Mouse (Mus musculus): ENCODE results near the gene Plcxd3.

Gene Plcxd3

DNA sequence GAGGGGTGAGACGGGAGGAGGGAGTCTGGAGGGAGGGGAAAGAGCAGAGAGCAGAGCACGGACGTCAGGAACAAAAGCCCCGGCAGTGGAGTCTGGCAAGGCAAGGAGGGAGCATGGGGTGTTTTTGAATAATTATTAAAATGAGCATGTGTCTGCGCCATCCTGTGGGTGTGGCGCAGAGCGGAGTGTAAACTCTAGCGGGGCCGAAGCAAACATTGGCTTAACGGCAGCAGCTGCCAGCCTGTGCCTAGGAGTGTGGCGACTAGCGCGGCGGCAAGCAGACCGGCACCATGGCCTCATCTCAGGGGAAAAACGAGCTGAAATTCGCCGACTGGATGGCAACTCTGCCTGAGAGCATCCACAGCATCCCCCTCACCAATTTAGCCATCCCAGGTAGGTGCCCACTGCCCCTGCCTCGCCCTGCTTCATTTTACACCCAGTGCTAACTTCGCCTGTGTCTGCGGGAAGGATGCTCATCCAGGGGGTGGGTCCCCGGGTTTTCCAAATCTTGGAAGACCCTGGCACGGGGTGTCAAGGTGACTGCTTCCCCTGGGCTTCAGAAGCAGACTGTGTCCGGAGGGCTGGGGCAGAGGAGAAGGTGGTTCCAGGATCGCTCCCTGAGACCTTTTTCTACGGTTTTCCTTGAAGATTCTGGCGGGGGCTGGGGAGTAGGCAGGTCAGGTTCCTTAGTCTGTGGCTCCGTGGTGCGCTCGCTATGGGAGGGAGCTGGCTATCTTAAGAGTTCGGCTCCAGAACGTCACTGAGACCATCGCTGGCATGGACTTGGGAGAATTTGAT lies at the start of gene Plcxd3:
Plcxd3 (plus strand) TSS at position 69 of the 798 bp plus-strand sequence.
- no peak for DNase-seq (ENCODE audit: low read depth)

DNA sequence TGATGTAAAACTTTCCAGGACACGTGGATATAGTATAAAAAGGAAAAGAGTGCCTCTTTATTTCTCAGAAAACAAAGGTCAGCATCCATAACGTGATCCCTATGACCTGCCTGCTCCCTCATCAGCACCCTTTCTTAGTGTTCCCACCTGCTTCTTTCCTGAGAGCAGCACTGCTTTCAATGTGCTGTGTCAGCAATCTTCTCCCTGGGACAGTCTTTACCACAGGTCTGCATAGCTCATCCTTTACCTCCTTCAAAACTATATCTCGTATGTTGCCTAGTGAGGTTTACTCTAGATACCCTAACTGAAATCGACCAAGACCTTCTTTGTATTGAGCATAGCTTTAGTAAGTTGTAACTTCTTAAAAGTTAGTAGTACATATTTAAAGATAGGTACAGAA lies 43.4 kb upstream of the Plcxd3 start:
- DNase-seq (ENCODE audit: low read depth), result no peak

DNA sequence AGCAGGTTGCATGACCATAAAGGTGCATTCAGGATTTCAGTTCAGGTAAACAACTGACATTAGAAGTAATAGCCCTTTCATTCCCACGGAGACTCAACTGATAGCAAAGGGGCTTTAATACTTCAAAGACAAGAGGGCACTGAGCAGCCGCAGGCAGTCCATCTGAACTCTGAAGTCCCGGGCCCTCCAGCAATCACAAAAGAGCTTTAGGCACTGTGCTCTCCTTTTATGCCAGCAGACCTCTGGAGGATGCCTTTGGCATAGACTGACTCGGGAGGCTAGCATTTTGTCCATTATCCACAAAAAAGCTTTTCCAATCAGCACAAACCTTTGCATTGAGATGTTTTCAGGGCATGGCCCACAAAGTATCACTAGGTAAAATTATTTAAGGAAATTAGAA lies 33.7 kb upstream of the Plcxd3 start:
- no peak for DNase-seq (ENCODE audit: low read depth)

DNA sequence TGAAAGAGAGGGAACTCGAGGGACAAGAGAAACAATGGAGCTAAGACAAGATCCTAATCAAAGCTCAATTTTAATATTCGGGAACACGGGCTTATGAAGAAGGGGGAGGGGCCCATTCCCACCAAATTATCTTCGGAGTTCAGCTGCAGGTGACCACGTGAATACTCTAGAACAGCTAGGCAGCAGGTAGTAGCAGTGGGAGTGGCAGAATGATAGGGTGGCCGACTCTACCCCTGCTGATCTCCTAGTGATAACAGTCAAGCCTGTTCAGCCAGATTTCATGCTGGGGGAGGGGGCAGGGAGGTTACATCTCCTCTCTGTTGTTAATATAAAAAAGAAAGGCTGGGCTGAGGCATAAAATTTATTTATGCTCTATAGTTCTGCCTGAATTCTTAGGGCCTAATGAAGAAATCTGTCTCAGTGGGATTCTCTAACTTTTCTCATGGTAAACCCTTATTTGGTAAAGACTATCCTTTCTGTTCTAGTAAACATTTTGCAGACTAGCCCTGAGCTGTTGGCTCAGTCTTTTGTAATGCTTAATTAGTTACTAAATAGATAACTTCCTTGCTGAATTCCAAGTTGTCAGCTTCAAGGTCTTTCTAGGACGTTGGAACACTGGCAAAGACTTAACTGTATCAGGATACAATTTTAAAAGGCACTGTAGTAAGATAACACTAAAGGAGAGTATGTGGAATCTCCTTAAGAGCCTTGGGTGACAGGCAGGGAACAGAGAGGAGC lies 26.3 kb upstream of the Plcxd3 start:
- DNase-seq (ENCODE audit: low read depth), result no peak

DNA sequence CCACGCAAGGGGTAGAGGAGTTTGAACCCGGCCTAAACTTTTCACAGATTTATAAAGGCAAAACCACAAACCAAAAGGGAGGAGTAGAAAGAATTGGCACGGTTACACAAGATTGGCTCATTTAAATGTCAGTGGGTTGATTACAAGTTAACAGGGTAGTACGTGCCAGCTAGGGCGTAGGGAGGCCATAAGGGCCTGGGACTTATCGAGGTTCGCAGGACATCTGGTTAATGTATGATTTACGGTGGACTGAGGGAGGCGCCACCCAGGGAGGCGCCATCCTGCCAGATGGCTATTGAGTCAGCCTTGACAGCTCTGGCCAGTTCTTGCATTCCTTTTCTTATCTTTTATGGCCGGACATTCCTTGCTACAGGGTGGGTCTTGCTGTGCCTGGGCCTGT lies 18.9 kb upstream of the Plcxd3 start:
- no peak for DNase-seq (ENCODE audit: low read depth)

DNA sequence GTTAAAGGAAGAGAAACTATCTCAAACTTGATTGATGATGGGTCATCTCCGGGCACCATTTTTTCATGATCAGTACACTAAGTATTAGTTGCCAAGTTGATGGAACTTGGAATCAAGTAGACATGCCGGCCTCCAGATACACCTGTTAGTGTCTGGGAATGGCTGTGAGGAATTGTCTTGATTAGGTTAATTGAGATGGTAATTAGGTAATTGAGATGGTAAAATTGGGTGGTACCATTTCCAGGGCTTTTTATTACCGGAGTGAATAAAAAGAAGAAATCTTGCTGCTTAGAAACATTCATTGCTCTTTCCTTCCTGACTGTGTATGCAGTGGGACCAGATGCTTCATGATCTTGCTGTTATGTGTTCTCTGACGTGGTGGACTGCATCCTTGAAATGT lies 17.6 kb upstream of the Plcxd3 start:
- DNase-seq (ENCODE audit: low read depth), result no peak

DNA sequence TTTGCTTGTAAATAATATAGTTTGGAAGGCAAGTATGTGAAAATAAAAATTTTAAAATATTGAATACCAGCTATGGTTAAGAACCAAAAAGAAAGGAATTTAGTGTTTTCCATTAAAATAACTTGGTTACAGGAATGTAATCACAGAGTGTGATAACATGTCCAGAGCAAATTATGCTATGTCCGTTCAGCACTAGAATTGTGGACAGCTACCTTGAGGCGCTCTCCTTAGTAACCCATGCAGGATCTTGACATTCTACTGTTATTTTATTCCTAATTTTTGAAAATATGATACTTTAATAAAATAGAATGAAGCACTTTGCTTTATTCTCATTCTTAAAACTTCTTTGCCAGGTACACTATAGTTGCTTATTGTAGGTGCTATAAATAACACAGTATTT lies 7.5 kb upstream of the Plcxd3 start:
- DNase-seq (ENCODE audit: low read depth), result peak; percentile 1

DNA sequence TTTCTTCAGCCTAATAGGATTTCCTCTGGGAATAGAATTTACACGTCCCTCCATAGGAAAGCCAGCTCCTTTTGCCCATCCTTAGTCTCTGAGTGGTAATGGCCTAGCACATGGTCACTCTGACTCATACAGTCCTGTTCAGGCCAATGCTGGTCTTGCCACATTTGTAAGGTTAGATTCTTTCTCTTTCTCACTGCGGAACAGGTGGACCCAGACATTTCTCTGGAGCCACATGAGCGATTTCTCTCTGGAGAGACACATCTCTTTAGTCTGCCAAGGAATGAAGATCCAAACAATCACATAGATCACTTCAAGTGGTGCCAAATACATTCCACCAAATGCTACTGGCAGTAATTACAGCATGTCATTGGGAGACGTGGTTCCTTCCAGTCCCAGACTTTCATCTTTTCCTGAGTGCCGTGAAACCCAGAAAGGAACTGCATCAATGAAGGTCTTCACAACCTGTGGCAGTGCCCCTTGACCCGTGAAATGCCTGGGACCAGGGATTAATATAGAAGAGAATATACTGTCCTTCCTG lies 769 bp upstream of the Plcxd3 start:
- DNase-seq (ENCODE audit: low read depth), result no peak

DNA sequence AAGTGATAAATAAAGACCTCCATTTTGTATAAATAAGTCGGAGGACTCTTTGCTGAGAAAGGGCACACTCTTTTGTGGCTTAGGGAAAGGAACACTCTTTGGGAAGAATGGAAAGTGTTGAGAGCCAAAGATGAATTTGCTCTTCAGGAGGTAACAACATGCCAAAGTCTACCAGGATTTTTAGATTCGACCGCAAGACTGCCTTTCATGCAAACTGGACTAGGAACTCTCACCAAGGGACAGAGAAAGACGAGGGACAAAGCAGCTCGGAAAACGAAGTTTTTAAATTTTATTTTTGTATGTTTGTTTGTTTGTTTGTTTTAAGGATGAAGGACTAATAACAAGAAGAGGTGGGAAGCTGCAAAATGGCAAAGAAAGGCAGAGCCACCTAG lies 264 bp upstream of the Plcxd3 start:
- no peak for DNase-seq (ENCODE audit: low read depth)

DNA sequence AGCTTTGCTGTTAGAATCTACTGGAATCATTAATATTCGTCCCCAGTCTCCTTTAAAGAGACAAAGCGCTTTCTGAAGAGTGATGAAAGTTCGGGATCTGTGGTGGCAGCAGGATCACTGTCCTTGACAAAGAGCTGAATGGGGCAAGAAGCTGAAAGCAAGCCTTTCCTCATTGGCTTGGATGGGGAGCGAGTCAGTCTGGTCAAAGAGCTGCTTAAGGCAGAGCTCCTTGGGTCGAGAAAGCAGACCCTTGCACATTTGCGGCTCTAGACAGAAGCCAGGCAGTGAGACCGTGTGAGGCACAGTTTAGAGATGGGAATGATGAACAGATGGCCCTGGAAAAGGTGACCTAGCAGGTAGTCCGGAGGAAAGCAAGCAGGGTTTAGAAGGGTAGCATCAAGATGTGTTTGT lies 935 bp downstream of the Plcxd3 start:
- DNase-seq (ENCODE audit: low read depth), result no peak

DNA sequence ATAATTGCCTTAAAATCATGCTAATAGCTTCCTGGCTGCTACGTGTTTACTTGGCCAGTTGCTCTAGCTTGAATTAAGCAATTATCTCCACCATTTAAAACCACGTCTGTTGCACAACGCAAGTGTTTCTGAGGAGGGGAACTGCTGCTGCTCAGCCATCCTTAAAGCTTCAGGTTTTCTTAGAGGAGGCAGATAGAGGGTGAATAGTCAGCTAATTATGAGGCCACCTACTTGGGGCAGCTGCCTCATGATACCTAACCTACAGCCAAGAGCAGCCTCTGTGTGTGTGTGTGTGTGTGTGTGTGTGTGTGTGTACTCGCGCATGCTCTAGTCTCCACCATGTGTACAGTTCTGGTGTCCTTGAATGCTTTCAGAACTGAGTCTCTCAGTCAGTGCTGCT lies 3.5 kb downstream of the Plcxd3 start:
- no peak for DNase-seq (ENCODE audit: low read depth)

DNA sequence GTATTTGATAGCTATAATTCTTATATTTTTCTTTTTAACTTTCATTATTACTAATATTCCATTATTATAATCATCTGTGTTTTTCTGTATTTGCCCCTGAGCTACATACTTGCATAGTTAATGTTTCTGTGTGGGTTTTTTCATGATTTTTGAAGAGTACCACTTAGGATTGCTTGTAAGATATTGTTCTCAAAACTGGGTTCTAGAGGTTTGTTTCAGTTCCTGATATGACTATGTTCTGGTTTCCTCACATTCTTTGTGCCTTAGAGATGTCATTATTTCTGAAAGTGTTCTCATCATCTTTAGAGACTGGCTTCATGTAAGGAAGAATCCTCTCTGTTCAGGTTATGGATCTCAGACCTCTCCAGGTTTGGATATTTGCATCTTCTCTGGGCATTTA lies 12.5 kb downstream of the Plcxd3 start:
- no peak for DNase-seq (ENCODE audit: low read depth)

DNA sequence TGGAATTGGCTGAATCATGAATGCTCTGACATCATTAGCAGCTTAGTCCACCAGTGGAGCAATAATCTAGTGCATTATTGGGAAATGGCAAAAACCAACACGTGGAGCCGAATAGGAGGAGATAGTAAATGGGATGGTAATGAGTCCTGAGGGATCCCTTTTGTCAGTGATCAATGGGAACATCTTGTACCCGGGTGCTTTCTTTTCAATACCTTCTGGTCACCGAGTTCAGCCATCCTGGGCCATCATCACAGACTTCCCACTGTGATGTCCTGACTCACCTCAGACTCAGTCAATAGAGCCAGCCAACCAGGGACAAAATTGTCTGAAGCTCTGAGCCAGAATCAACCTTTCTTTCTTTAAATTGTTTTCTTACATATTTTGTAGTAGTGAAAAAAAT lies 24.8 kb downstream of the Plcxd3 start:
- DNase-seq (ENCODE audit: low read depth), result no peak

DNA sequence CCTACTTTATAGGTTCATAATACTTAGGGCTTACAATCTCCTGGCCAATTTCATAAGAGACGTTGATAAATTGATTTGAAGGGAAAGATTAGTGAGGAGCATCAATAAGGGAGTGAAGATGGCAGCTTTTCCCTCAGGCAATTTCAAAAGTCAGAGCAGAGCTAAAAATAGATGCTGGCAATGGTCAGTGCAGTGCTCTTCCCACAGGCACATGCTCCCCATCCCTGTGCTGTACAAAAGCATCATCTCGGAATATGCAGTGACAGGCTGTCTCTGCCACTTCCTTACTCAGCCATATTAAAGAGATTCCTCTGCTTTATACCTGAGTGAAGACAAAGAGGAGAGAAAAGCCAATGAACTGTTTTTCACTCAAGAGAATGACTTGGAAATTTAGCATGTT lies 36.0 kb downstream of the Plcxd3 start:
- no peak for DNase-seq (ENCODE audit: low read depth)

DNA sequence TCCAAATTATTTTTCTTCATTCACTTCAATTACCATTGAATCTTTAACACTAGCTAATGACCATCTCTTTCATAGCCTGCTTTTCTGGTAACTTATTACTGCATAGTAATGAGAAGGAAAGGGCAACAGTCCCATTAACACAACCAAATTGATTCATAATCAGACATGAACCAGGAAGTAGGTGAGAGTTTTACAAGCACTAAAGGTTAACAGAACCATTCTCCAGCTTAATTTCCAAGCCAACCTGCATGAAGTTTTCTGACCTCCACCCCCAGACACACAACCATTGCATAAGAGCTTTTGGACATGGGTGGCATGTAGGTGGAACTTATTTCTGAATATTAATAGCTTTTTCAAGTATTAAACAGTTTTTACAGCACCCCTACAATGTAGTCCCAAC lies 64.8 kb downstream of the Plcxd3 start:
- DNase-seq (ENCODE audit: low read depth), result no peak

DNA sequence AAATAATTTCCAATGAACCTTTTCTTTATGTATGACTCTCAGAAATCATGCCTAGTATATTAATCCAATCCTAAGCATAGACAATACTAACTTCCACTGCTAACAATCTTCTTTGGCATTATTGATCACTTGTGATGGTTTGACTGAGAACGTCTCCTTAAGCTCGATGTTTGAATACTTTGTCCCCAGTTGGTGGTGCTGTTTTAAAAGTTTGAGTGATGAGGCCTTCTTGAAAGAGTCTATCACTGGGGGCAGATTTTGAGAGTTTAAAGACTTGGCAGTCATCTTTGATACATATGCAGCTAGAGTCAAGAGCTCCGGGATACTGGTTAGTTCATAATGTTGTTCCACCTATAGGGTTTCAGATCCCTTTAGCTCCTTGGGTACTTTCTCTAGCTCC lies 120.9 kb downstream of the Plcxd3 start:
- no peak for DNase-seq (ENCODE audit: low read depth)

DNA sequence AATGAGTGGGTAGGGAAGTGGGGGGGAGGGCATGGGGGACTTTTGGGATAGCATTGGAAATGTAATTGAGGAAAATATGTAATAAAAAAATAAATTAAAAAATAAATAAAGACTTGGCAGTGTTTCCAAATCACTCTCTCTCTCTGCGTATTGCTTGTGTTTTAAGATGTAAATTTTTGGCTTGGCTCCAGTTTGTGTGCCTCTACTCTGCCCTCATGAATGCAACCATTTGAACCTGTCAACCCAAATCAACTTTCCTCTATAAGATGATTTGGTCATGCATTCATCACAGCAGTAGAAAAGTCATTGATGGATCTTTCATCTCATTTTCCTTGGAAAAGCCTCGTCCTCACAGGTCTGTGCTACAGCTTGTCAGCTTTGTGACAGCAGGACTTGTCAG lies 121.7 kb downstream of the Plcxd3 start:
- no peak for DNase-seq (ENCODE audit: low read depth)

DNA sequence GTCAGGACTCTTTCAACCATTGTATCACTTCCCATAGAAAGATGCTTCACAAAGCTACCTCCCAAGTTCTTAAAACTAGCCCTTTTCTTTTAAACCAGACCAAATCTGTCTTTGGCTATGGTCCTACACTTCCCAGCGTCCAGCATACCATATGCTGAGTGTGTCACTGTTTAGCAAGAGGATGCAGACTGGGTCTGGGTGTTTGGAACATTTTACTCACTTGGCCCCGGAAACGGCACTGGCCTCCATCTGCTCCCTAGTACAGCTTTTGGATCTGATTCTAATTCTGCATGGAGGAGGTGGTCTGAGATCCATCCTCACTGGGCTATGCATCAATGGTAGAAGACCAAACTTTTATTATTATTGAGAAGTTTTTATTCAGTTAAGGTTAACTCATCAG lies 122.7 kb downstream of the Plcxd3 start:
- DNase-seq (ENCODE audit: low read depth), result no peak

DNA sequence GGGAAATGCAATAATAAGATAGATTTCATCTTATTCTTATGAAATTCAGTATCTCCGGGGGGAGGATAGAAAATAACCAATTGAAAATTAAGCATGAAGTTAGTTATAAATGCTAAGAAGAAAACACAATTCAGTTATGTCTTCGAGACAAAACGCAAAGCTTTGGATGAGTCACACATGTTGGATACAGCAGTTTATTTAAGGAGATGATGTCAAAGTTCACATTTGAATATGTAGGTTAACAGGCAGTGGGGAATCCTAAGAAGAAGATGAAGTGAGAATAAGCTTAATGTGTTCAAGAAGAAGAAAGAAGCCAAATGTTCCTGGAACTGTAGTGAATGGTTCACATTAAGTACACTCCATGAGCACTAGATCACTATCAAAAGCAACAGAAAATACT lies 128.1 kb downstream of the Plcxd3 start:
- DNase-seq (ENCODE audit: low read depth), result no peak

DNA sequence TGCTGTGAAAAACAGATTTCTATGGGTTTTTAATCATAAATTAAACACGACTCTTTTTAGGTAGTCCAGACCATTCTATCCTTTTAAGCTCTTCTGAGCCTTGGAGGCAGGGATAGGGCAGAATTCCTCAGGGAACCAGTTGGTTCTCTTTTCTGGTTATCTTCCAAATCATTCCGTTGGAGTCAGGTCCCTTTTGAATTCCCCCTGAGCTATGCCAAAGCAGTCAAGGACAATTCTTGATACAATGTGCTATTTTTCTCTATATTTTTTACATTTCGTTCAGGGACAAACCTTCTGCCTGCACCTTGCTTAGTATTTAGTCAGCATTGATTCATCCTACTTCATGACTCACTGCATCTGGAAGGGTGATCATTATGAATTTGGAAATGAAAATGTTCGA lies 128.5 kb downstream of the Plcxd3 start:
- no peak for DNase-seq (ENCODE audit: low read depth)

DNA sequence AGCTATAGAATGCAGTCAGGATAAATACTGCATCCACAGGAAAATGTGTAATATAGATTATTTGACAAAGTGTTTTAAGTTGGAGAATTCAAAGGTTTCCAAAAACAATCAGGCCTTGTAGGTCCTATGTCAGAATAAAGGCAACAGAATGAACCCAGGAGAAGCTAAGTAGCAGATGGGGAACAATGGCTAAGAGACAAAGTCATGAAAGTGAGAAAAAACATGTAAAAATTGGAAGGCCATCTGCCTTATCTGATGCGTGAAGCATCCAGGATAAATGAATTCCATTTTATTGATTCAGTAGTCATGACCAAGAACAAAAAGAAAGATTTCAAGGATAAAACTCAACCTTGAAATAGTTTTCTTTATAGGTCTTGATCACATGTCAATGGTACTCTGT lies 139.4 kb downstream of the Plcxd3 start:
- DNase-seq (ENCODE audit: low read depth), result no peak

DNA sequence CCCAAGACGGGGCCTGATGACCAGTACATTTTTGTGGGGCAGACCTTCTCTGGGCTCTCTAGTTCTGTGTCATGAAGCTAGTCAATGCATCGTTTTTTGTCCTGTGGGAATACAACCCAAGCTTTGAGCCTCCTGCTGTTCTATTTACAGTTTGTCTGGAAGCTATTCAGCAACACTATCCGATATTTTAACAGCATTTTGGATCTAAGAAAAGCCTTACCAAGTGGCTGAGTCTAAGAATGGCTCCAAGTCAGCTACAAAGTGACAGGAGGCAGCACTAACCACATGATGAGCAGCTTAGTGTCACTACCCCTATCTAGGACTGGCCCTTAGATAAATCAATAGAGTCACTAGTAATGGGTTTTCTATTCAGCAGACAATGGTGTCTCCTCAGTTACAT lies 149.3 kb downstream of the Plcxd3 start:
- DNase-seq (ENCODE audit: low read depth), result no peak

DNA sequence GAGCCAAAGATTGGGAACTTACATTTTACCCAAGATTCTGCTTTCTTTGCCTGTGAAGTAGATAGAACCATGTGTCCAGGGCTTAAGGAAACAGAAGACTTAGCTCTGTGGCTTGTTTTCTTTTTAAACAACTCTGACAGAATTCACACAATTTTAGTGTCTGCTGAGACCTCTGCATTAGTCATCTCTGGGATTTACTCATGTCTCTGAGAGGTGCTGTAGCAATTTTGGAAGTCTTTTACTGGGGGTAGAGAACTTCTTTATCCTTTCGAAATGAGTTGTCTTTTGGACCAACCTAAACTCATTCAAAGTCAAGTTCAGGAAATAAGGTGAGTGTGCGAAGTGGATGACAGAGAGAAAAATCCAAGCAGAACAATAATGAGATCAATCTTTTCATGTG lies 158.4 kb downstream of the Plcxd3 start:
- DNase-seq (ENCODE audit: low read depth), result no peak

DNA sequence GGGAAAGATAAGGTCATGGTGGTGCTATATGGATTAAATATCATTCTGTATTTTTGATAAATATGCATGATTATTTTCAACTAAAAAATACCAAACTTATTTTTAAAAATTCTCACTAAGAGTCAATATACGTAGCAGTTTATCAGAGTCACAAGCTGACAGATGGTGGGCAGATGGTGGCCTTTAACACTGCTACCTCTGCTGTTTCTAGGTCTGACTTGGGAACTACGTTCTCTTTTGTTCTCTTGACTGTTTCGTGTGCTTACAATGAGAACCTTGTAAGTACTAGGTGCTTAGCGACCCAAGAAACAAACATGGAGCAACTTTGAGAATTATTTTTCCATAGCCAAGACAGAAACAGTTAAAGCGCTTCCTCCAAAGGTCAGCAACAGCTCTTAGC lies 183.8 kb downstream of the Plcxd3 start:
- DNase-seq (ENCODE audit: low read depth), result no peak
